ENCODE assay signal across 32 mouse cellular contexts in genomic region chr5:45677639-45678038, GRCm38 (mm10). TPM values are rescaled to one million over a fixed set of nuclear protein-coding genes. Genes with fewer than 3 reads are reported as not detected.
DNase-seq lines count a peak whose midpoint lies in the region; ATAC-seq and TF ChIP-seq lines count a peak whose summit lies in the region.
"Had no signal": no experiment of that assay in that cellular context is flagged by ENCODE, and none has a peak within 500 bp of the region (broad histone marks: within the 10 kb centered on the region; RNA-seq: fewer than 3 reads in every experiment).

No protein-coding gene starts in this region.

- TF ChIP-seq RAD21 in CH12.LX (IDR thresholded peaks at IDR 0.05; ENCODE audit: low read depth, low read length): no peak

- peaks cover 11 to 65% of the 10 kb centered on the region in 2 experiments for H3K4me1 ChIP-seq in CH12.LX (ENCODE audit: control insufficient read depth in 1 of 2, insufficient read depth in 2 of 2)
- H3K4me1 ChIP-seq: heart, embryonic 10.5 days; heart, embryonic 15.5 days; hindbrain, embryonic 12.5 days; liver, embryonic 15.5 days; lung, embryonic 15.5 days; midbrain, embryonic 13.5 days had no signal

- dilution Hi-C loops in CH12.LX (cut with MboI; ENCODE audit: extremely low pct_ligation_motif_present, extremely low pct_unique_long_range_greater_than_20kb, low sequenced_read_pairs): no loop called here

- no peaks in the 10 kb centered on the region for H3K27me3 ChIP-seq in CH12.LX (replicated peaks)
- H3K27me3 ChIP-seq: heart, embryonic 15.5 days; hindbrain, embryonic 12.5 days; liver, embryonic 15.5 days; lung, embryonic 15.5 days; midbrain, embryonic 13.5 days had no signal

- TF ChIP-seq CTCF in CH12.LX (conservative IDR thresholded peaks at IDR 0.05 in 1 of 2, IDR thresholded peaks at IDR 0.05 in 1 of 2; ENCODE audit: low read depth in 2 of 2, low read length in 2 of 2): no peak

- ATAC-seq in granulocyte monocyte progenitor cell, adult 5-6 weeks (replicated peaks; ENCODE audit: poor library complexity, severe bottlenecking): peak; percentile 99
- ATAC-seq in megakaryocyte progenitor cell, adult 5-6 weeks (replicated peaks; ENCODE audit: poor library complexity): peak; percentile 90
- ATAC-seq: forebrain, embryonic 14.5 days; hindbrain, postnatal 0 days; intestine, embryonic 16.5 days; midbrain, embryonic 13.5 days had no signal

- no peak for TF ChIP-seq POLR2A in CH12.LX (IDR thresholded peaks at IDR 0.05; ENCODE audit: low read depth, low read length)

- in situ Hi-C loops in CH12.LX (cut with MboI; ENCODE audit: low pct_ligation_motif_present, low pct_unique_long_range_greater_than_20kb, low sequenced_read_pairs): no loop called here

- no peak for TF ChIP-seq EP300 in CH12.LX (IDR thresholded peaks at IDR 0.05; ENCODE audit: low read length)

- H3K9ac ChIP-seq in CH12.LX (ENCODE audit: insufficient read depth, low read depth): no peak overlapping the region
- H3K9ac ChIP-seq: heart, embryonic 15.5 days; hindbrain, embryonic 12.5 days; liver, embryonic 15.5 days; lung, embryonic 15.5 days; midbrain, embryonic 13.5 days had no signal

- H3K27ac ChIP-seq in CH12.LX (ENCODE audit: insufficient read depth, low read depth): peak overlapping the region; percentile 49
- H3K27ac ChIP-seq: gastrocnemius, adult 2 months; heart, embryonic 10.5 days; heart, embryonic 15.5 days; hindbrain, embryonic 12.5 days; hindbrain, postnatal 0 days; kidney, postnatal 0 days; liver, embryonic 15.5 days; lung, embryonic 15.5 days; midbrain, embryonic 13.5 days had no signal

- no peaks in the 10 kb centered on the region for H3K9me3 ChIP-seq in CH12.LX (replicated peaks; ENCODE audit: low read length)
- H3K9me3 ChIP-seq: G1E; heart, embryonic 10.5 days; heart, embryonic 15.5 days; hindbrain, embryonic 12.5 days; liver, embryonic 15.5 days; lung, embryonic 15.5 days; midbrain, embryonic 13.5 days had no signal

- H3K4me2 ChIP-seq in CH12.LX (ENCODE audit: insufficient read depth, low read depth, poor library complexity, severe bottlenecking): no peak overlapping the region
- H3K4me2 ChIP-seq: heart, embryonic 15.5 days; hindbrain, embryonic 12.5 days; liver, embryonic 15.5 days; lung, embryonic 15.5 days; midbrain, embryonic 13.5 days had no signal

- no peak overlapping the region for H3K4me3 ChIP-seq in CH12.LX (replicated peaks in 1 of 3; ENCODE audit: low read depth in 2 of 3, low read length in 2 of 3, poor library complexity in 1 of 3)
- H3K4me3 ChIP-seq: gastrocnemius, adult 2 months; heart, embryonic 10.5 days; heart, embryonic 15.5 days; hindbrain, embryonic 12.5 days; liver, embryonic 15.5 days; lung, embryonic 15.5 days; midbrain, embryonic 13.5 days had no signal

- peaks cover 16% of the 10 kb centered on the region for H3K79me2 ChIP-seq in CH12.LX (replicated peaks; ENCODE audit: control insufficient read depth, extremely low read depth, insufficient read depth, poor library complexity, severe bottlenecking)

- peaks cover 18 to 47% of the 10 kb centered on the region in 2 experiments for H3K36me3 ChIP-seq in CH12.LX (replicated peaks in 1 of 2; ENCODE audit: control insufficient read depth in 1 of 2, insufficient read depth in 1 of 2, low read length in 1 of 2)
- H3K36me3 ChIP-seq: midbrain, embryonic 13.5 days had no signal

- DNase-seq in 416B (ENCODE audit: low read depth): peak; percentile 88
- DNase-seq in CH12.LX (ENCODE audit: extremely low read depth): no peak
- no peak for DNase-seq in urinary bladder, postnatal 25 days (ENCODE audit: low spot score)
- DNase-seq in frontal cortex, postnatal 10 days (ENCODE audit: low spot score in 2 of 2): no peak
- no peak for DNase-seq in gastrocnemius, postnatal 4 days (ENCODE audit: low spot score in 2 of 2)
- DNase-seq: adrenal gland, postnatal 25 days; cerebellum, adult 18-20 months; cerebellum, postnatal 14 days; gastrocnemius, adult 2 months; gastrocnemius, postnatal 36 days; kidney, adult 8-10 months; kidney, postnatal 4 days; layer of hippocampus, postnatal 36 days; liver; right cerebral cortex, postnatal 25 days; thymus, adult 18-20 months; thymus, postnatal 25 days had no signal

TF ChIP-seq in CH12.LX, 34 proteins besides CTCF, POLR2A, EP300 and RAD21:
- TF ChIP-seq JUND (conservative IDR thresholded peaks at IDR 0.05; ENCODE audit: low read depth, low read length) (no peak), ZNF384 (IDR thresholded peaks at IDR 0.05; ENCODE audit: low read depth, low read length) (no peak), ELF1 (IDR thresholded peaks at IDR 0.05; ENCODE audit: low read depth, low read length) (peak; percentile 18; the same call in 1 of the 2 replicates), MXI1 (IDR thresholded peaks at IDR 0.05; ENCODE audit: low read depth, low read length) (no peak), ZMIZ1 (IDR thresholded peaks at IDR 0.05; ENCODE audit: low read depth, low read length) (no peak), KAT2A (IDR thresholded peaks at IDR 0.05; ENCODE audit: insufficient replicate concordance, low read length) (no peak), GABPA (IDR thresholded peaks at IDR 0.05; ENCODE audit: insufficient replicate concordance, low read depth, low read length) (no peak), UBTF (IDR thresholded peaks at IDR 0.05; ENCODE audit: low read depth, low read length) (no peak), SMC3 (IDR thresholded peaks at IDR 0.05; ENCODE audit: low read depth, low read length) (no peak)
TF ChIP-seq in CH12.LX: peak in this region for 1.

RNA-seq across cellular contexts. Expression of gene Ncapg, which starts 7.9 kb away (rescaled TPM):
- total RNA-seq in CH12.LX (2012; rRNA removed) (58.9 and 63.9 TPM in 2 replicates), CH12.LX (2014; rRNA removed) (95.5 and 113 TPM in 2 replicates)
- 66.7 and 69.6 TPM in 2 replicates for polyA plus RNA-seq in CH12.LX (2012; ENCODE audit: insufficient read length, low read depth)
- total RNA-seq in granulocyte monocyte progenitor cell, adult 5-6 weeks (2014; fragmentation: Nextera tagmentation): 48.1 and 51.3 TPM in 2 replicates
- 80.9 and 94.9 TPM in 2 replicates for total RNA-seq in granulocyte monocyte progenitor cell, adult 5-6 weeks (2017)
- total RNA-seq in megakaryocyte progenitor cell, adult 5-6 weeks (2015): 76.7 and 107 TPM in 2 replicates
- 70.5 and 82.4 TPM in 2 replicates for total RNA-seq in megakaryocyte progenitor cell, adult 5-6 weeks (2017)
- 10 to 100 TPM; 11.6 to 14.3 TPM for total RNA-seq in gastrocnemius, postnatal 4 days (2021)
- total RNA-seq: gastrocnemius, adult 2 months had no signal

RNA-seq across cellular contexts. Expression of gene Fam184b, which starts 38.2 kb away (rescaled TPM):
- total RNA-seq in CH12.LX (2012; rRNA removed) (0.04 TPM in 1 of 2 replicates, not detected in the other), CH12.LX (2014; rRNA removed) (not detected in 2 replicates)
- 0.10 TPM in 1 of 2 replicates, not detected in the other for polyA plus RNA-seq in CH12.LX (2012; ENCODE audit: insufficient read length, low read depth)
- not detected in 2 replicates for total RNA-seq in granulocyte monocyte progenitor cell, adult 5-6 weeks (2014; fragmentation: Nextera tagmentation)
- total RNA-seq in granulocyte monocyte progenitor cell, adult 5-6 weeks (2017): 0.43 TPM in 1 of 2 replicates, not detected in the other
- total RNA-seq in megakaryocyte progenitor cell, adult 5-6 weeks (2015): not detected in 2 replicates
- not detected in 2 replicates for total RNA-seq in megakaryocyte progenitor cell, adult 5-6 weeks (2017)
- total RNA-seq in gastrocnemius, postnatal 4 days (2021): 1 to 10 TPM; 1.8 to 2.0 TPM
- total RNA-seq: megakaryocyte-erythroid progenitor cell, adult 5-6 weeks; neutrophil, adult 5-6 weeks had no signal
- polyA plus RNA-seq: G1E had no signal
